Mouse (Mus musculus): Measurements from ENCODE around the gene Samd1. TPM values are rescaled to one million over a fixed set of nuclear protein-coding genes. Genes with fewer than 3 reads are reported as not detected.

The Samd1 gene
- total and polyA plus RNA-seq, 2 experiments from 2014 or later: 4.6 to 86.9 TPM

DNA sequence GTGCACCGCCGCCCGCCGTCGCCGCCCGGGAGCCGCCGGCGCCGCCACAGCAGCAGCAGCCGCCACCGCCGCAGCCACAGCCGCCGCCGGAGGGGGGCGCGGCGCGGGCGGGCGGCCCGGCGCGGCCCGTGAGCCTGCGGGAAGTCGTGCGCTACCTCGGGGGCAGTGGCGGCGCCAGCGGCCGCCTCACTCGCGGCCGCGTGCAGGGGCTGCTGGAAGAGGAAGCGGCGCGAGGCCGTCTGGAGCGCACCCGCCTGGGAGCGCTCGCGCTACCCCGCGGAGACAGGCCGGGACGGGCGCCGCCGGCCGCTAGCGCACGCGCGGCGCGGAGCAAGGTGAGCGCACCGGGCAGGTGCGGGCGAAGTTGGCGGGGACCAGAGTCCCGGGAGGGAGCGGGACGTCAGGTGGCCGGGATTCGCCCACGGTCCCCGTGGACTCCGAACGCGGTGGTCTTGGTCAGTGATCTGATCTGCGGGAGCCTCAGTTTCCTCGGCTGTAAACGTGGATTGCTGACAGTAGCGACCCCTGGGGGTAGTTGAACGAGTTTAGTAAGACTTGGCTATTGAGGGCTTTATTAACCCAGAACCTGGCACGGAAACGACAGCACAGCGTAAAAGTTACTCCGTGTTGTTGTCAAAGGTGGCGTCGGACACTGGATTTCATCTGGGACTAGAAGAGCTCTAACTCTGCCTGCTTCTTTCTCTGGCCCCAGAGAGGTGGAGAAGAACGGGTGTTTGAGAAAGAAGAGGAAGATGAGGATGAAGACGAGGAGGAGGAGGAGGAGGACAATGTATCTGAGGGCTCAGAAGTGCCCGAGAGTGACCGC, 972 bp downstream of the Samd1 start:
- Histone ChIP-seq H3K9me3 (ENCODE audit: low read length) (no peaks in the 10 kb centered on the region), H3K4me2 (ENCODE audit: low read depth, low read length, poor library complexity, severe bottlenecking) (peak overlapping the region; percentile 92), H3K9ac (replicated peaks; ENCODE audit: low read length, poor library complexity, severe bottlenecking) (peak overlapping the region; percentile 79), H3K4me1 (ENCODE audit: insufficient read depth, low read length) (peaks cover 5% of the 10 kb centered on the region; the same call in 1 of the 2 replicates), H3K27me3 (ENCODE audit: insufficient read depth, low read length) (no peaks in the 10 kb centered on the region), H3K4me3 (ENCODE audit: low read depth, low read length) (peak overlapping the region; percentile 73), H3K36me3 (ENCODE audit: insufficient read depth, low read length) (no peaks in the 10 kb centered on the region), H3K27ac (ENCODE audit: low read depth, low read length) (peak overlapping the region; percentile 87)
- 1% methylated on average over 64 of the region's 92 CpGs for WGBS
- peak; percentile 72 for TF ChIP-seq CTCF (IDR thresholded peaks at IDR 0.05)
- ATAC-seq (ENCODE audit: low FRiP score): 0 out of 2 replicates have a peak, but pooled peaks have one; percentile 5
- DNase-seq (ENCODE audit: low spot score): peak; percentile 69

- H3K27me3 ChIP-seq (ENCODE audit: insufficient read depth, low read length): no peaks in the 10 kb centered on the region
- peak overlapping the region; percentile 73 for H3K4me3 ChIP-seq (ENCODE audit: low read depth, low read length)
- H3K27ac ChIP-seq (ENCODE audit: low read depth, low read length): no peak overlapping the region; the same call in 1 of the 2 replicates
- H3K36me3 ChIP-seq (ENCODE audit: insufficient read depth, low read length): no peaks in the 10 kb centered on the region
- WGBS: 72% methylated on average over 16 of the region's 16 CpGs
- DNase-seq (ENCODE audit: low spot score): no peak
- H3K9me3 ChIP-seq (ENCODE audit: low read length): no peaks in the 10 kb centered on the region
- H3K4me2 ChIP-seq (ENCODE audit: low read depth, low read length, poor library complexity, severe bottlenecking): peak overlapping the region; percentile 92
- TF ChIP-seq CTCF (IDR thresholded peaks at IDR 0.05): no peak
- peaks cover 5% of the 10 kb centered on the region; the same call in 1 of the 2 replicates for H3K4me1 ChIP-seq (ENCODE audit: insufficient read depth, low read length)
- no peak overlapping the region; the same call in 1 of the 2 replicates for H3K9ac ChIP-seq (replicated peaks; ENCODE audit: low read length, poor library complexity, severe bottlenecking)
- no peak for ATAC-seq (ENCODE audit: low FRiP score)
Measured at GRCm38 (mm10) chr8:83999057-83999705, 1.7 kb downstream of the Samd1 start.

DNA sequence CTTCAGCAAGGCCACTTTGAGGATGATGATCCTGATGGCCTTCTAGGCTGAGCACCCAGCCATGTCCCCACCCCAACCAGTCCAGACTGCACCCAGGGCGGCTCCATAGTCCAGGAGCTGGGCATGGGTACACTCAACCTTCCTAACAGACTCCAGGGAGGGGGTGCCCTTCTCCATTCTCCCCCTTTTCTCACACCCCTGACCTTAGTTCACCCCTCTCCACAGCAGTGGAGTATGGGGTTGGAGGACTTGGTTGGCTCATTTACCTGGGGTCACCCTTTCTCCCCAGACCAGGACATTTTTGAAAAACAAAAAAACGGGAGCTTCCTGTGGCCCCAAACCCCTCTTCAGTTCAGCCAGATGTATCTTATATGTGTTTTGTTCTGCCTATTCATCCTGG, 2.4 kb downstream of the Samd1 start:
- TF ChIP-seq CTCF (IDR thresholded peaks at IDR 0.05): no peak
- no peak overlapping the region for H3K4me3 ChIP-seq (ENCODE audit: low read depth, low read length)
- H3K27ac ChIP-seq (ENCODE audit: low read depth, low read length): no peak overlapping the region
- whole genome bisulfite sequencing: 92% methylated on average over 2 of the region's 2 CpGs
- H3K36me3 ChIP-seq (ENCODE audit: insufficient read depth, low read length): no peaks in the 10 kb centered on the region
- H3K4me1 ChIP-seq (ENCODE audit: insufficient read depth, low read length): peaks cover 5% of the 10 kb centered on the region; the same call in 1 of the 2 replicates
- H3K4me2 ChIP-seq (ENCODE audit: low read depth, low read length, poor library complexity, severe bottlenecking): no peak overlapping the region
- H3K9ac ChIP-seq (replicated peaks; ENCODE audit: low read length, poor library complexity, severe bottlenecking): no peak overlapping the region
- DNase-seq (ENCODE audit: low spot score) (no peak), ATAC-seq (ENCODE audit: low FRiP score) (no peak)
- H3K9me3 ChIP-seq (ENCODE audit: low read length): no peaks in the 10 kb centered on the region
- H3K27me3 ChIP-seq (ENCODE audit: insufficient read depth, low read length): no peaks in the 10 kb centered on the region

DNA sequence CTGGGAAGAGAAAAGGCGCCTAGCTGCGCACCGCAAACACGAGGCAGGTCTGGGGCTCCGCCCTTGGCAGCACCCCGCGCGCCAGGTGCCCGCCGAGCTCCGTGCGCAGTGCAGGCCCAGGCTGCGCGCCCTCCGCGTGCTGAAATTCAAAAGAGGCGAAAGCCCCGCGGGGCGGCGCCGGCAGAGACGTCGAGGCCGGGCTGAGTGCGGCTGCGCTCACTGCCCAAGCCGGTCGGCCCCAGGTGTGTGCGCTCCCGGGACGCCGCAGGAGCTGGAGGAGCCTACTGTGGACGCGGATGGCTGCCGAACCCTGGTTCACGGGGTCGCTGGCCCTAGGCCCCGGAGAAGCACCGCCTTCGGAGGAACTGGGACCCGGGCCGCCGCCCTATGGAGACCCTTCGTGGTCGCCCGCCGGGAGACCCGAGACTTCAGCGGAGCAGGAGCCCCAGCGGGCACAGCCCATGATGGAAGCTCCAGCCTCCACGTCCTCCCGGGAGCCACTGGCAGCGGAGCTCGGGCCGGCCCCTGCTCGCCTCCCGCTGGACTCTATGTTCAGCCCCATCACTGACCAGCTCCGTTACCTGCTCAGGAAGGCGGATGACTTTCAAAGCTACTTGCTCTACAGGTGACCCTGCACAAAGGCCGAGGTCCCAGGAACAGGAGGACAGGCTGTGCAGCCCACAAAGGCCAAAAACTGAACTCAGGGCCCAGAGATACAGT, 4.0 kb downstream of the Samd1 start, which contains the start of gene 1700067K01Rik:
Gene 1700067K01Rik, plus strand, starts transcription at position 222 of the 720 bp plus-strand sequence.
- ATAC-seq (ENCODE audit: low FRiP score) (no peak), DNase-seq (ENCODE audit: low spot score) (no peak)
- peaks cover 5% of the 10 kb centered on the region; the same call in 1 of the 2 replicates for H3K4me1 ChIP-seq (ENCODE audit: insufficient read depth, low read length)
- no peak for TF ChIP-seq CTCF (IDR thresholded peaks at IDR 0.05)
- H3K9ac ChIP-seq (replicated peaks; ENCODE audit: low read length, poor library complexity, severe bottlenecking): peak within 1 kb of the TSS; percentile 24; the same call in 1 of the 2 replicates
- 35% methylated on average over 61 of the region's 61 CpGs for WGBS
- H3K4me3 ChIP-seq (ENCODE audit: low read depth, low read length): no peak within 1 kb of the TSS
- H3K27me3 ChIP-seq (ENCODE audit: insufficient read depth, low read length): no peaks in the 10 kb centered on the region
- no peaks in the 10 kb centered on the region for H3K9me3 ChIP-seq (ENCODE audit: low read length)
- H3K36me3 ChIP-seq (ENCODE audit: insufficient read depth, low read length): no peaks in the 10 kb centered on the region
- H3K4me2 ChIP-seq (ENCODE audit: low read depth, low read length, poor library complexity, severe bottlenecking): peak within 1 kb of the TSS; percentile 12; the same call in 1 of the 2 replicates
- H3K27ac ChIP-seq (ENCODE audit: low read depth, low read length): no peak within 1 kb of the TSS

DNA sequence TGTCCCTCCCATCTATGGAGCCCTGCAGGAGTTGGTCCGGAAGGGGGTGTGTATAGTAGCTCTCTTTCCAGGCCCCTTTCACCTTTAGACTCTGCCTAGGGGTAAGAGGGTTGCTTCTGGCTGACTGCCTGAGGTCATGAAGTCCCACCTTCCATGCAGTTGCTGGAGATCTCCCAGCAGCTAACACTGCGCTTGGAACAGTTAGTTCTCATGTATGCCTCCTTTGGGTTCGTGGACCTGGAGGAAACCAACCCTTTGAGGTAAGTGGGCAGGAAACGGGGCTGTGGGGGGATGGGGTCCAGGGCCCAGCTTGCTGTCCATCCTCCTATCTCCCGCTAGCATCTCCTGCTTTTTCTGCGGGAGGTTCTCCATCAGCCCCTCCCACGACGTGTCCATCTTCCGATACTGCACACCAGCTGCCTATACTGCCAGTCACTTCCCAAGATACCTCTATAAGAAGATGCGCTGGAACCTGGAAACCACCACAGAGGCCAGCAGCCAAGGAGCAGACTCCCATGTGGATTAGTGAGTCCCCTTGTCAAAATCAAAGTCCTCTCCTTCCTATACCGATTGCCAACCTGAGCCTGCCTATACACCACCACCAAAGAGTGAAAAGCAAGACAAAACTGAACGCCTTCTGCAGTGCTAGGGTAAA, 5.6 kb downstream of the Samd1 start:
- DNase-seq (ENCODE audit: low spot score): no peak
- Histone ChIP-seq H3K4me1 (ENCODE audit: insufficient read depth, low read length) (peaks cover 5% of the 10 kb centered on the region; the same call in 1 of the 2 replicates), H3K36me3 (ENCODE audit: insufficient read depth, low read length) (no peaks in the 10 kb centered on the region), H3K4me3 (ENCODE audit: low read depth, low read length) (no peak overlapping the region), H3K27ac (ENCODE audit: low read depth, low read length) (no peak overlapping the region), H3K9ac (replicated peaks; ENCODE audit: low read length, poor library complexity, severe bottlenecking) (no peak overlapping the region), H3K4me2 (ENCODE audit: low read depth, low read length, poor library complexity, severe bottlenecking) (no peak overlapping the region), H3K9me3 (ENCODE audit: low read length) (no peaks in the 10 kb centered on the region), H3K27me3 (ENCODE audit: insufficient read depth, low read length) (no peaks in the 10 kb centered on the region)
- TF ChIP-seq CTCF (IDR thresholded peaks at IDR 0.05): no peak
- 58% methylated on average over 12 of the region's 12 CpGs for WGBS
- ATAC-seq (ENCODE audit: low FRiP score): no peak

Data from midbrain, postnatal 0 days (tissue).